Mouse (Mus musculus): ENCODE results near the gene Krt25.

Krt25 gene

GRCm38 (mm10) chr11:99275624-99276023 lies 47.1 kb downstream of the Krt25 start:
- no peak for DNase-seq

GRCm38 (mm10) chr11:99272721-99273120 lies 50.0 kb downstream of the Krt25 start:
- no peak for DNase-seq

GRCm38 (mm10) chr11:99269192-99269591 lies 53.6 kb downstream of the Krt25 start:
- no peak for DNase-seq

- no peak for DNase-seq
These were observed 57.0 kb downstream of the Krt25 start for GRCm38 (mm10) chr11:99265796-99266195.
